In genomic region chr13:97744669-97745068, GRCm38 (mm10) we compare ENCODE assay signal across 19 mouse cellular contexts. TPM values are rescaled to one million over a fixed set of nuclear protein-coding genes. Genes with fewer than 3 reads are reported as not detected.
A peak's percentile ranks its signal among the peaks of the same experiment; 100 is the strongest.
DNase-seq lines count a peak whose midpoint lies in the region; ATAC-seq lines count a peak whose summit lies in the region.
"Had no signal": no experiment of that assay in that cellular context is flagged by ENCODE, and none has a peak within 500 bp of the region (broad histone marks: within the 10 kb centered on the region; RNA-seq: fewer than 3 reads in every experiment).

No protein-coding gene starts in this region.

- H3K4me2 ChIP-seq in forebrain, embryonic 14.5 days (ENCODE audit: low read length) = no peak overlapping the region
- H3K4me2 ChIP-seq in forebrain, embryonic 11.5 days (ENCODE audit: low read depth, low read length, severe bottlenecking) = no peak overlapping the region
- H3K4me2 ChIP-seq in neural tube, embryonic 14.5 days (ENCODE audit: low read depth, low read length) = no peak overlapping the region
- H3K4me2 ChIP-seq: hindbrain, embryonic 14.5 days; intestine, embryonic 15.5 days; lung, embryonic 15.5 days; midbrain, embryonic 13.5 days had no signal

- no peak for ATAC-seq in forebrain, embryonic 14.5 days
- ATAC-seq in forebrain, embryonic 11.5 days (replicated peaks; ENCODE audit: low FRiP score) = no peak
- no peak for ATAC-seq in neural tube, embryonic 14.5 days (ENCODE audit: low read depth)
- ATAC-seq: intestine, embryonic 15.5 days; midbrain, embryonic 13.5 days had no signal

- H3K4me1 ChIP-seq in forebrain, embryonic 14.5 days (ENCODE audit: control insufficient read depth, insufficient read depth, low read length) = peaks cover 41% of the 10 kb centered on the region
- H3K4me1 ChIP-seq in forebrain, embryonic 11.5 days (replicated peaks; ENCODE audit: control insufficient read depth, insufficient read depth, low read length) = peaks cover 9% of the 10 kb centered on the region; the same call in 1 of the 2 replicates
- peaks cover 34% of the 10 kb centered on the region for H3K4me1 ChIP-seq in neural tube, embryonic 14.5 days (ENCODE audit: control insufficient read depth, insufficient read depth, low read length)
- H3K4me1 ChIP-seq: intestine, embryonic 15.5 days had no signal

- intact Hi-C loops in left cerebral cortex, postnatal 4 days (cut with DNase I) = no loop called here

- 44% methylated on average over 7 of the region's 7 CpGs for WGBS in forebrain, embryonic 14.5 days
- WGBS in forebrain, embryonic 11.5 days = 82% methylated on average over 7 of the region's 7 CpGs
- 56% methylated on average over 7 of the region's 7 CpGs for WGBS in neural tube, embryonic 14.5 days

- H3K4me3 ChIP-seq in forebrain, embryonic 14.5 days (ENCODE audit: low read depth, low read length) = no peak overlapping the region
- no peak overlapping the region for H3K4me3 ChIP-seq in forebrain, embryonic 11.5 days (ENCODE audit: low read depth, low read length)
- no peak overlapping the region for H3K4me3 ChIP-seq in neural tube, embryonic 14.5 days (ENCODE audit: low read depth, low read length)
- H3K4me3 ChIP-seq: heart, adult 2 months; intestine, embryonic 15.5 days; lung, embryonic 15.5 days; megakaryocyte, embryonic 14.5 days; midbrain, embryonic 13.5 days had no signal

- 0 out of 2 replicates have a peak overlapping the region, but pooled peaks have one; percentile 46 for H3K27ac ChIP-seq in forebrain, embryonic 14.5 days (ENCODE audit: low read depth, low read length)
- no peak overlapping the region for H3K27ac ChIP-seq in forebrain, embryonic 11.5 days (ENCODE audit: low read depth, low read length)
- H3K27ac ChIP-seq in neural tube, embryonic 14.5 days (ENCODE audit: low read depth, low read length) = peak overlapping the region; percentile 16; the same call in 1 of the 2 replicates
- H3K27ac ChIP-seq: heart, adult 2 months; hindbrain, embryonic 14.5 days; intestine, embryonic 15.5 days; lung, embryonic 15.5 days; midbrain, embryonic 13.5 days; stomach, postnatal 0 days had no signal

- no peak overlapping the region for H3K9ac ChIP-seq in forebrain, embryonic 14.5 days (ENCODE audit: low read length)
- H3K9ac ChIP-seq in forebrain, embryonic 11.5 days (ENCODE audit: low read length) = no peak overlapping the region
- H3K9ac ChIP-seq in neural tube, embryonic 14.5 days (replicated peaks; ENCODE audit: low read depth, low read length) = no peak overlapping the region
- H3K9ac ChIP-seq: hindbrain, embryonic 14.5 days; intestine, embryonic 15.5 days; lung, embryonic 15.5 days; midbrain, embryonic 13.5 days had no signal

- no peaks in the 10 kb centered on the region for H3K9me3 ChIP-seq in forebrain, embryonic 14.5 days (replicated peaks; ENCODE audit: control insufficient read depth, low read length)
- no peaks in the 10 kb centered on the region for H3K9me3 ChIP-seq in forebrain, embryonic 11.5 days (ENCODE audit: control insufficient read depth, low read length)
- H3K9me3 ChIP-seq in neural tube, embryonic 14.5 days (ENCODE audit: control insufficient read depth, low read length) = no peaks in the 10 kb centered on the region
- H3K9me3 ChIP-seq: intestine, embryonic 15.5 days; lung, embryonic 15.5 days; megakaryocyte, embryonic 14.5 days; midbrain, embryonic 13.5 days had no signal

- H3K27me3 ChIP-seq in forebrain, embryonic 14.5 days (replicated peaks; ENCODE audit: control insufficient read depth, insufficient read depth, low read length) = no peaks in the 10 kb centered on the region
- H3K27me3 ChIP-seq in forebrain, embryonic 11.5 days (ENCODE audit: control insufficient read depth, insufficient read depth, low read length) = no peaks in the 10 kb centered on the region
- no peaks in the 10 kb centered on the region for H3K27me3 ChIP-seq in neural tube, embryonic 14.5 days (ENCODE audit: control insufficient read depth, insufficient read depth, low read length)
- H3K27me3 ChIP-seq: intestine, embryonic 15.5 days; lung, embryonic 15.5 days; midbrain, embryonic 13.5 days had no signal

- peak; percentile 56 for DNase-seq in forebrain, embryonic 14.5 days (ENCODE audit: low spot score)
- DNase-seq in forebrain, embryonic 11.5 days (ENCODE audit: low spot score) = no peak
- peak; percentile 28 for DNase-seq in left cerebral cortex, postnatal 4 days
- no peak for DNase-seq in left cerebral cortex, adult 8-10 months (ENCODE audit: low spot score in 2 of 2)
- no peak for DNase-seq in neural tube, embryonic 10.5 days (ENCODE audit: extremely low spot score, low spot score)
- no peak for DNase-seq in thymus, adult 18-20 months
- DNase-seq: cerebellum, adult 2 months; gastrocnemius, postnatal 36 days; heart, adult 2 months; kidney, adult 8-10 months; kidney, postnatal 10 days; lung, postnatal 36 days had no signal

- no peaks in the 10 kb centered on the region for H3K36me3 ChIP-seq in forebrain, embryonic 14.5 days (ENCODE audit: control insufficient read depth, insufficient read depth, low read length)
- no peaks in the 10 kb centered on the region for H3K36me3 ChIP-seq in forebrain, embryonic 11.5 days (ENCODE audit: control insufficient read depth, insufficient read depth, low read length)
- no peaks in the 10 kb centered on the region for H3K36me3 ChIP-seq in neural tube, embryonic 14.5 days (ENCODE audit: control insufficient read depth, insufficient read depth, low read length)
- H3K36me3 ChIP-seq: intestine, embryonic 15.5 days; lung, embryonic 15.5 days; midbrain, embryonic 13.5 days had no signal

RNA-seq across cellular contexts. Expression of gene Gm10260, which starts 15.8 kb away (rescaled TPM):
- polyA plus RNA-seq in forebrain, embryonic 14.5 days (2014; fragmentation: Nextera tagmentation; extraction: Ambion mirVana) = 2.9 and 4.6 TPM in 2 replicates
- 3.0 and 7.0 TPM in 2 replicates for polyA plus RNA-seq in forebrain, embryonic 11.5 days (2014; fragmentation: Nextera tagmentation; extraction: Ambion mirVana)
- total RNA-seq in left cerebral cortex, postnatal 4 days (2021) = 100 to 1,000 TPM; 149 to 157 TPM
- 10 to 100 TPM; 65.4 to 98.8 (median 81.4) TPM for total RNA-seq in left cerebral cortex, adult 8-10 months (2022)
- polyA plus RNA-seq in neural tube, embryonic 14.5 days (2014; fragmentation: Nextera tagmentation; extraction: Ambion mirVana) = 1.7 and 1.9 TPM in 2 replicates

Comparison
In these comparisons a context has a peak if more than half of its experiments do, and no peak if none do; other contexts are left out.
1. DNase-seq: peak in forebrain, embryonic 14.5 days (single experiment) and left cerebral cortex, postnatal 4 days (single experiment); none in forebrain, embryonic 11.5 days (single experiment), left cerebral cortex, adult 8-10 months (0 of 2), neural tube, embryonic 10.5 days (single experiment) and thymus, adult 18-20 months (0 of 2).